Mouse (Mus musculus) heart, embryonic 16.5 days (tissue): ENCODE data around the gene Hes2. TPM values are rescaled to one million over a fixed set of nuclear protein-coding genes. Genes with fewer than 3 reads are reported as not detected.

Source experiments
- ATAC-seq: fragments of 200-750 bp; cut with Nextera tagmentation; replicated peaks from 2 replicates; pipeline ENCODE4 v1.8.0; 2017; ENCODE audit warnings: moderate number of reproducible peaks; ENCODE audit not compliant: insufficient read depth, low FRiP score; ENCODE audit errors: extremely low read depth
- H3K27ac ChIP-seq: fragments of 300-500 bp; sonication (generic); 2 replicates; pipeline ENCODE4 v1.5.1; 2014; ENCODE audit warnings: mild to moderate bottlenecking, low read length, control low read depth, moderate library complexity
- H3K27me3 ChIP-seq: fragments of 300-500 bp; sonication (generic); 2 replicates; pipeline ENCODE4 v1.6.1; 2014; ENCODE audit warnings: low read length, mixed read lengths; ENCODE audit not compliant: control insufficient read depth, insufficient read depth
- H3K36me3 ChIP-seq: fragments of 300-500 bp; sonication (generic); 2 replicates; pipeline ENCODE4 v1.6.1; 2014; ENCODE audit not compliant: control insufficient read depth, insufficient read depth
- H3K4me1 ChIP-seq: fragments of 300-500 bp; sonication (generic); 2 replicates; pipeline ENCODE4 v1.6.1; 2014; ENCODE audit warnings: low read length, mixed read lengths; ENCODE audit not compliant: control insufficient read depth, insufficient read depth
- H3K4me2 ChIP-seq: fragments of 300-500 bp; sonication (generic); 2 replicates; pipeline ENCODE4 v1.6.1; 2014; ENCODE audit warnings: low read depth, mild to moderate bottlenecking, control low read depth, low read length
- H3K4me3 ChIP-seq: fragments of 300-500 bp; sonication (generic); 2 replicates; pipeline ENCODE4 v1.5.1; 2014; ENCODE audit warnings: mild to moderate bottlenecking, control low read depth, low read length
- H3K9ac ChIP-seq: fragments of 300-500 bp; sonication (generic); 2 replicates; pipeline ENCODE4 v1.6.1; 2014; ENCODE audit warnings: low read length, control low read depth
- H3K9me3 ChIP-seq: fragments of 300-500 bp; sonication (generic); replicated peaks from 2 replicates; pipeline ENCODE4 v1.6.1; 2016; ENCODE audit warnings: low read length; ENCODE audit not compliant: control insufficient read depth
- WGBS: fragments of 180-500 bp; shearing (Covaris S2); extraction: QIAGEN DNeasy Blood & Tissue Kit; methylation state at CpG from one replicate; pipeline ENCODE4 v1.1.7; 2014; 5-methylcytosine and 5-hydroxymethylcytosine counted together
- polyA plus RNA-seq: library from polyadenylated mRNA; unstranded; fragments of >200 nt; fragmentation: Nextera tagmentation; extraction: Ambion mirVana; gene quantifications from 2 replicates; pipeline ENCODE4 v1.2.1, GENCODE M21; 2015

Hes2 gene
- polyA plus RNA-seq, 1 experiment from 2014 or later: 0.14 TPM

- no peaks in the 10 kb centered on the region for H3K9me3 ChIP-seq
- peaks cover 9% of the 10 kb centered on the region; the same call in 1 of the 2 replicates for H3K4me1 ChIP-seq
- no peak overlapping the region for H3K4me3 ChIP-seq
- no peaks in the 10 kb centered on the region for H3K36me3 ChIP-seq
- no peak overlapping the region for H3K27ac ChIP-seq
- no peak overlapping the region for H3K4me2 ChIP-seq
- no peaks in the 10 kb centered on the region for H3K27me3 ChIP-seq
- H3K9ac ChIP-seq: no peak overlapping the region
- ATAC-seq: no peak
- 91% methylated on average over 8 of the region's 9 CpGs for WGBS
These were observed 37.6 kb downstream of the Hes2 start for GRCm38 (mm10) chr4:152196276-152196675.

- H3K4me3 ChIP-seq: no peak overlapping the region
- H3K27ac ChIP-seq: no peak overlapping the region
- H3K4me2 ChIP-seq: no peak overlapping the region
- H3K4me1 ChIP-seq: peaks cover 18% of the 10 kb centered on the region
- WGBS: 56% methylated on average over 5 of the region's 5 CpGs
- no peaks in the 10 kb centered on the region for H3K27me3 ChIP-seq
- H3K36me3 ChIP-seq: no peaks in the 10 kb centered on the region
- no peak for ATAC-seq
- no peaks in the 10 kb centered on the region for H3K9me3 ChIP-seq
- no peak overlapping the region for H3K9ac ChIP-seq
These were observed 38.9 kb downstream of the Hes2 start for GRCm38 (mm10) chr4:152197545-152197944.

- Histone ChIP-seq H3K27ac (no peak overlapping the region), H3K9ac (no peak overlapping the region), H3K36me3 (no peaks in the 10 kb centered on the region), H3K4me3 (no peak overlapping the region), H3K4me2 (no peak overlapping the region), H3K9me3 (no peaks in the 10 kb centered on the region), H3K27me3 (no peaks in the 10 kb centered on the region), H3K4me1 (peaks cover 36% of the 10 kb centered on the region)
- 59% methylated on average over 1 of the region's 1 CpGs for WGBS
- ATAC-seq: no peak
These were observed 41.0 kb downstream of the Hes2 start for GRCm38 (mm10) chr4:152199617-152200016.

GRCm38 (mm10) chr4:152201492-152201891, 42.8 kb downstream of the Hes2 start:
- H3K27me3 ChIP-seq: no peaks in the 10 kb centered on the region
- ATAC-seq: peak; percentile 49; the same call in 1 of the 2 replicates
- H3K36me3 ChIP-seq: no peaks in the 10 kb centered on the region
- H3K9me3 ChIP-seq: no peaks in the 10 kb centered on the region
- peaks cover 39% of the 10 kb centered on the region for H3K4me1 ChIP-seq
- no peak overlapping the region for H3K4me3 ChIP-seq
- 46% methylated on average over 6 of the region's 6 CpGs for WGBS
- H3K27ac ChIP-seq: no peak overlapping the region
- no peak overlapping the region for H3K4me2 ChIP-seq
- H3K9ac ChIP-seq: no peak overlapping the region

- peaks cover 39% of the 10 kb centered on the region for H3K4me1 ChIP-seq
These were observed 43.8 kb downstream of the Hes2 start for GRCm38 (mm10) chr4:152202418-152202817.

GRCm38 (mm10) chr4:152202905-152203304, 44.2 kb downstream of the Hes2 start:
- Histone ChIP-seq H3K27ac (no peak overlapping the region), H3K4me2 (no peak overlapping the region), H3K36me3 (no peaks in the 10 kb centered on the region), H3K9me3 (no peaks in the 10 kb centered on the region), H3K27me3 (no peaks in the 10 kb centered on the region), H3K4me3 (no peak overlapping the region), H3K9ac (no peak overlapping the region), H3K4me1 (peaks cover 39% of the 10 kb centered on the region)
- 57% methylated on average over 3 of the region's 3 CpGs for WGBS
- 0 out of 2 replicates have a peak, but pooled peaks have one; percentile 5 for ATAC-seq

More at GRCm38 (mm10) chr4:152202418-152202817, 43.8 kb downstream of the Hes2 start:
- no peak overlapping the region for H3K4me3 ChIP-seq
- no peak overlapping the region for H3K27ac ChIP-seq
- H3K36me3 ChIP-seq: no peaks in the 10 kb centered on the region
- H3K27me3 ChIP-seq: no peaks in the 10 kb centered on the region
- H3K9me3 ChIP-seq: no peaks in the 10 kb centered on the region
- no peak overlapping the region for H3K4me2 ChIP-seq
- no peak overlapping the region for H3K9ac ChIP-seq
- ATAC-seq: no peak
- 95% methylated on average over 1 of the region's 1 CpGs for WGBS

GRCm38 (mm10) chr4:152204663-152205062, 46.0 kb downstream of the Hes2 start:
- Histone ChIP-seq H3K9ac (no peak overlapping the region), H3K27ac (no peak overlapping the region), H3K36me3 (no peaks in the 10 kb centered on the region), H3K9me3 (no peaks in the 10 kb centered on the region), H3K4me2 (no peak overlapping the region), H3K27me3 (no peaks in the 10 kb centered on the region), H3K4me1 (peaks cover 44% of the 10 kb centered on the region), H3K4me3 (no peak overlapping the region)
- peak; percentile 35; the same call in 1 of the 2 replicates for ATAC-seq
- 63% methylated on average over 6 of the region's 6 CpGs for WGBS

- Histone ChIP-seq H3K36me3 (no peaks in the 10 kb centered on the region), H3K9ac (no peak overlapping the region), H3K4me1 (peaks cover 43% of the 10 kb centered on the region), H3K4me2 (no peak overlapping the region), H3K27ac (no peak overlapping the region), H3K4me3 (no peak overlapping the region), H3K9me3 (no peaks in the 10 kb centered on the region), H3K27me3 (no peaks in the 10 kb centered on the region)
- WGBS: 68% methylated on average over 6 of the region's 6 CpGs
- ATAC-seq: no peak
These were observed 47.5 kb downstream of the Hes2 start for GRCm38 (mm10) chr4:152206199-152206598.

- no peak overlapping the region for H3K4me2 ChIP-seq
- no peaks in the 10 kb centered on the region for H3K36me3 ChIP-seq
- peaks cover 30% of the 10 kb centered on the region for H3K4me1 ChIP-seq
- no peak for ATAC-seq
- WGBS: 34% methylated on average over 4 of the region's 4 CpGs
- H3K9me3 ChIP-seq: no peaks in the 10 kb centered on the region
- no peak overlapping the region for H3K27ac ChIP-seq
- no peak overlapping the region for H3K9ac ChIP-seq
- H3K4me3 ChIP-seq: no peak overlapping the region
- no peaks in the 10 kb centered on the region for H3K27me3 ChIP-seq
These were observed 51.0 kb downstream of the Hes2 start for GRCm38 (mm10) chr4:152209623-152210022.
